Mouse (Mus musculus) small intestine, adult 2 months (tissue): ENCODE results near the gene Vcp. TPM values are rescaled to one million over a fixed set of nuclear protein-coding genes. Genes with fewer than 3 reads are reported as not detected.

Experiments
- H3K27ac ChIP-seq: fragments of 200-500 bp; 2 replicates; pipeline ENCODE4 v1.5.1; 2012; ENCODE audit warnings: low read depth, low read length, control low read depth, inconsistent platforms; ENCODE audit not compliant: insufficient read depth
- H3K27me3 ChIP-seq: fragments of 200-500 bp; 2 replicates; pipeline ENCODE4 v1.6.1; 2012; ENCODE audit warnings: mild to moderate bottlenecking, moderate library complexity, low read length, inconsistent platforms; ENCODE audit not compliant: control insufficient read depth, insufficient read depth
- H3K36me3 ChIP-seq: fragments of 200-500 bp; 2 replicates; pipeline ENCODE4 v1.6.1; 2012; ENCODE audit warnings: mild to moderate bottlenecking, low read length, control low read depth, inconsistent platforms; ENCODE audit not compliant: control insufficient read depth, insufficient read depth
- H3K4me1 ChIP-seq: fragments of 200-500 bp; 2 replicates; pipeline ENCODE4 v1.6.1; 2012; ENCODE audit warnings: low read length, inconsistent platforms, mixed read lengths; ENCODE audit not compliant: control insufficient read depth, insufficient read depth, insufficient read length
- H3K4me3 ChIP-seq: fragments of 200-500 bp; 2 replicates; pipeline ENCODE4 v1.5.1; 2012; ENCODE audit warnings: low read depth, mild to moderate bottlenecking, control low read depth, inconsistent platforms, low read length, moderate library complexity
- CTCF ChIP-seq: fragments of 200-500 bp; IDR thresholded peaks from 2 replicates; pipeline ENCODE4 v1.5.1; 2012; ENCODE audit warnings: low read depth, mild to moderate bottlenecking, control low read depth, inconsistent platforms, low read length, moderate library complexity, mixed read lengths; ENCODE audit not compliant: insufficient replicate concordance, insufficient read length; ENCODE audit errors: extremely low read depth
- POLR2A ChIP-seq: fragments of 200-500 bp; IDR thresholded peaks from 2 replicates; pipeline ENCODE4 v1.6.1; 2012; ENCODE audit warnings: low read depth, mild to moderate bottlenecking, control low read depth, inconsistent platforms, low read length, moderate library complexity
- WGBS: fragments of 180-500 bp; shearing (Covaris S2); methylation state at CpG from one replicate; pipeline ENCODE4 v1.1.7; 2018; 5-methylcytosine and 5-hydroxymethylcytosine counted together
- polyA plus RNA-seq: library from polyadenylated mRNA; depleted of rRNA; stranded (reverse); fragments of >200 nt; gene quantifications from 2 replicates; pipeline ENCODE4 v1.2.3, GENCODE M21; 2012

The Vcp gene
- polyA plus RNA-seq, 1 experiment = 78.2 TPM

- TF ChIP-seq CTCF = no peak
- TF ChIP-seq POLR2A = no peak
- Histone ChIP-seq H3K4me3 (no peak overlapping the region), H3K27ac (no peak overlapping the region), H3K27me3 (no peaks in the 10 kb centered on the region), H3K4me1 (no peaks in the 10 kb centered on the region), H3K36me3 (peaks cover 47% of the 10 kb centered on the region)
- 90% methylated on average over 10 of the region's 10 CpGs for WGBS
Measured at GRCm38 (mm10) chr4:43019176-43019575, 18.9 kb upstream of the Vcp start.

GRCm38 (mm10) chr4:43018156-43018555 is 17.8 kb upstream of the Vcp start:
- Histone ChIP-seq H3K4me1 (no peaks in the 10 kb centered on the region), H3K27me3 (no peaks in the 10 kb centered on the region), H3K36me3 (peaks cover 44% of the 10 kb centered on the region), H3K4me3 (no peak overlapping the region), H3K27ac (no peak overlapping the region)
- TF ChIP-seq POLR2A (no peak), CTCF (no peak)
- 89% methylated on average over 4 of the region's 4 CpGs for WGBS

GRCm38 (mm10) chr4:43012091-43012490 is 11.8 kb upstream of the Vcp start:
- Histone ChIP-seq H3K27ac (no peak overlapping the region), H3K4me1 (no peaks in the 10 kb centered on the region; the same call in 1 of the 2 replicates), H3K36me3 (peaks cover 1% of the 10 kb centered on the region; the same call in 1 of the 2 replicates), H3K4me3 (no peak overlapping the region), H3K27me3 (no peaks in the 10 kb centered on the region)
- TF ChIP-seq POLR2A (no peak), CTCF (no peak)
- 84% methylated on average over 1 of the region's 1 CpGs for WGBS

- WGBS = 1% methylated on average over 37 of the region's 37 CpGs
- TF ChIP-seq CTCF (no peak), POLR2A (no peak; the same call in 1 of the 2 replicates)
- Histone ChIP-seq H3K36me3 (no peaks in the 10 kb centered on the region), H3K27ac (no peak within 1 kb of the TSS), H3K4me1 (no peaks in the 10 kb centered on the region; the same call in 1 of the 2 replicates), H3K27me3 (no peaks in the 10 kb centered on the region), H3K4me3 (peak within 1 kb of the TSS; percentile 79)
Measured at GRCm38 (mm10) chr4:43010161-43011038, 10.1 kb upstream of the Vcp start, which contains the start of gene Fancg. TSS of gene Fancg (minus strand) at chr4:43010506.

- H3K27ac ChIP-seq = no peak overlapping the region
- TF ChIP-seq POLR2A (no peak), CTCF (peak; percentile 32; the same call in 1 of the 2 replicates)
- no peaks in the 10 kb centered on the region for H3K27me3 ChIP-seq
- no peak overlapping the region for H3K4me3 ChIP-seq
- 52% methylated on average over 2 of the region's 2 CpGs for WGBS
- H3K4me1 ChIP-seq = peaks cover 10% of the 10 kb centered on the region
- H3K36me3 ChIP-seq = no peaks in the 10 kb centered on the region
Measured at GRCm38 (mm10) chr4:43005765-43006164, 5.5 kb upstream of the Vcp start.

GRCm38 (mm10) chr4:43004951-43005350 is 4.6 kb upstream of the Vcp start:
- no peaks in the 10 kb centered on the region for H3K27me3 ChIP-seq
- H3K4me1 ChIP-seq = peaks cover 10% of the 10 kb centered on the region
- TF ChIP-seq CTCF (no peak), POLR2A (no peak)
- H3K36me3 ChIP-seq = no peaks in the 10 kb centered on the region
- H3K4me3 ChIP-seq = no peak overlapping the region
- no peak overlapping the region for H3K27ac ChIP-seq
- 96% methylated on average over 3 of the region's 3 CpGs for WGBS

GRCm38 (mm10) chr4:43002756-43003439 is 2.6 kb upstream of the Vcp start:
- Histone ChIP-seq H3K4me3 (no peak overlapping the region), H3K27ac (peak overlapping the region; percentile 72), H3K36me3 (no peaks in the 10 kb centered on the region), H3K4me1 (peaks cover 12% of the 10 kb centered on the region), H3K27me3 (no peaks in the 10 kb centered on the region)
- TF ChIP-seq CTCF (no peak), POLR2A (no peak)
- WGBS = 37% methylated on average over 12 of the region's 12 CpGs
